Mouse (Mus musculus) embryonic fibroblast, embryonic 13.5 days (primary cell): ENCODE measurements around the gene Slc11a2.

Source experiments
- CTCF ChIP-seq: IDR thresholded peaks from 2 replicates; pipeline ENCODE4 v1.5.1; 2011; ENCODE audit warnings: mild to moderate bottlenecking, control low read depth, low read length, moderate library complexity, borderline replicate concordance; ENCODE audit not compliant: insufficient read depth
- POLR2A ChIP-seq: IDR thresholded peaks from 2 replicates; pipeline ENCODE4 v1.6.1; 2011; ENCODE audit warnings: low read depth, mild to moderate bottlenecking, control low read depth, low read length, moderate library complexity

GRCm38 (mm10) chr15:100461646-100462045 is 36.8 kb upstream of the Slc11a2 start:
- TF ChIP-seq POLR2A (no peak), CTCF (no peak)
